Mouse (Mus musculus): Measurements from ENCODE around the gene Vps53.

- TF ChIP-seq CTCF (conservative IDR thresholded peaks at IDR 0.05; ENCODE audit: low read length) (no peak), POU5F1 (IDR thresholded peaks at IDR 0.05; ENCODE audit: borderline replicate concordance, low read length) (no peak), NANOG (IDR thresholded peaks at IDR 0.05; ENCODE audit: borderline replicate concordance, low read length) (no peak)
These were observed 112.8 kb downstream of the Vps53 start for GRCm38 (mm10) chr11:76066563-76067156.

Data from E14TG2a.4 (cell line).